Mouse (Mus musculus): ENCODE results near the gene Pde8a. TPM values are rescaled to one million over a fixed set of nuclear protein-coding genes. Genes with fewer than 3 reads are reported as not detected.
"Not testable (repeated sequence)": the region's sequence is repeated elsewhere in the genome, so short reads cannot be mapped to it uniquely, and the experiment has no call there.

The Pde8a gene
- polyA plus RNA-seq, 1 experiment from 2014 or later, result 2.5 TPM

GRCm38 (mm10) chr7:81182492-81183175 is 30.8 kb upstream of the Pde8a start:
- Histone ChIP-seq H3K9me3 (replicated peaks; ENCODE audit: control insufficient read depth, low read length) (no peaks in the 10 kb centered on the region), H3K27ac (ENCODE audit: low read length) (no peak overlapping the region), H3K9ac (ENCODE audit: low read length) (no peak overlapping the region), H3K4me1 (ENCODE audit: control insufficient read depth, insufficient read depth, low read length) (no peaks in the 10 kb centered on the region), H3K36me3 (ENCODE audit: control insufficient read depth, insufficient read depth) (no peaks in the 10 kb centered on the region), H3K4me3 (ENCODE audit: low read length) (no peak overlapping the region), H3K27me3 (ENCODE audit: control insufficient read depth, insufficient read depth, low read length) (no peaks in the 10 kb centered on the region), H3K4me2 (ENCODE audit: low read depth, low read length) (no peak overlapping the region)
- no peak for ATAC-seq (replicated peaks; ENCODE audit: extremely low read depth, insufficient read depth, low FRiP score)
- WGBS, result 81% methylated on average over 10 of the region's 10 CpGs

- no peaks in the 10 kb centered on the region for H3K36me3 ChIP-seq (ENCODE audit: control insufficient read depth, insufficient read depth)
- no peak for ATAC-seq (replicated peaks; ENCODE audit: extremely low read depth, insufficient read depth, low FRiP score)
Observed at GRCm38 (mm10) chr7:81183181-81183580, 30.2 kb upstream of the Pde8a start.

GRCm38 (mm10) chr7:81184136-81184535 is 29.3 kb upstream of the Pde8a start:
- no peaks in the 10 kb centered on the region for H3K36me3 ChIP-seq (ENCODE audit: control insufficient read depth, insufficient read depth)

More at GRCm38 (mm10) chr7:81183181-81183580, 30.2 kb upstream of the Pde8a start:
- Histone ChIP-seq H3K4me2 (ENCODE audit: low read depth, low read length) (no peak overlapping the region), H3K4me1 (ENCODE audit: control insufficient read depth, insufficient read depth, low read length) (no peaks in the 10 kb centered on the region), H3K4me3 (ENCODE audit: low read length) (no peak overlapping the region), H3K27me3 (ENCODE audit: control insufficient read depth, insufficient read depth, low read length) (no peaks in the 10 kb centered on the region), H3K9ac (ENCODE audit: low read length) (no peak overlapping the region), H3K9me3 (replicated peaks; ENCODE audit: control insufficient read depth, low read length) (no peaks in the 10 kb centered on the region), H3K27ac (ENCODE audit: low read length) (no peak overlapping the region)

GRCm38 (mm10) chr7:81184651-81185050 is 28.7 kb upstream of the Pde8a start:
- Histone ChIP-seq H3K36me3 (ENCODE audit: control insufficient read depth, insufficient read depth) (no peaks in the 10 kb centered on the region), H3K4me3 (ENCODE audit: low read length) (no peak overlapping the region), H3K4me2 (ENCODE audit: low read depth, low read length) (no peak overlapping the region), H3K9me3 (replicated peaks; ENCODE audit: control insufficient read depth, low read length) (no peaks in the 10 kb centered on the region), H3K4me1 (ENCODE audit: control insufficient read depth, insufficient read depth, low read length) (no peaks in the 10 kb centered on the region), H3K9ac (ENCODE audit: low read length) (no peak overlapping the region), H3K27ac (ENCODE audit: low read length) (no peak overlapping the region), H3K27me3 (ENCODE audit: control insufficient read depth, insufficient read depth, low read length) (no peaks in the 10 kb centered on the region)
- no peak for ATAC-seq (replicated peaks; ENCODE audit: extremely low read depth, insufficient read depth, low FRiP score)
- 71% methylated on average over 1 of the region's 1 CpGs for WGBS

More at GRCm38 (mm10) chr7:81184136-81184535, 29.3 kb upstream of the Pde8a start:
- 82% methylated on average over 2 of the region's 2 CpGs for WGBS
- Histone ChIP-seq H3K27ac (ENCODE audit: low read length) (no peak overlapping the region), H3K9me3 (replicated peaks; ENCODE audit: control insufficient read depth, low read length) (no peaks in the 10 kb centered on the region), H3K4me2 (ENCODE audit: low read depth, low read length) (no peak overlapping the region), H3K9ac (ENCODE audit: low read length) (no peak overlapping the region), H3K27me3 (ENCODE audit: control insufficient read depth, insufficient read depth, low read length) (no peaks in the 10 kb centered on the region), H3K4me1 (ENCODE audit: control insufficient read depth, insufficient read depth, low read length) (no peaks in the 10 kb centered on the region), H3K4me3 (ENCODE audit: low read length) (no peak overlapping the region)
- ATAC-seq (replicated peaks; ENCODE audit: extremely low read depth, insufficient read depth, low FRiP score), result no peak

GRCm38 (mm10) chr7:81186036-81186435 is 27.4 kb upstream of the Pde8a start:
- H3K4me1 ChIP-seq (ENCODE audit: control insufficient read depth, insufficient read depth, low read length); ATAC-seq (replicated peaks; ENCODE audit: extremely low read depth, insufficient read depth, low FRiP score); H3K9ac ChIP-seq (ENCODE audit: low read length); H3K27ac ChIP-seq (ENCODE audit: low read length); H3K9me3 ChIP-seq (replicated peaks; ENCODE audit: control insufficient read depth, low read length); H3K4me2 ChIP-seq (ENCODE audit: low read depth, low read length); H3K27me3 ChIP-seq (ENCODE audit: control insufficient read depth, insufficient read depth, low read length); H3K36me3 ChIP-seq (ENCODE audit: control insufficient read depth, insufficient read depth); H3K4me3 ChIP-seq (ENCODE audit: low read length): not testable (repeated sequence)

- Histone ChIP-seq H3K4me1 (ENCODE audit: control insufficient read depth, insufficient read depth, low read length) (no peaks in the 10 kb centered on the region), H3K36me3 (ENCODE audit: control insufficient read depth, insufficient read depth) (no peaks in the 10 kb centered on the region), H3K9ac (ENCODE audit: low read length) (no peak overlapping the region), H3K4me2 (ENCODE audit: low read depth, low read length) (no peak overlapping the region), H3K27ac (ENCODE audit: low read length) (no peak overlapping the region), H3K27me3 (ENCODE audit: control insufficient read depth, insufficient read depth, low read length) (no peaks in the 10 kb centered on the region), H3K4me3 (ENCODE audit: low read length) (no peak overlapping the region), H3K9me3 (replicated peaks; ENCODE audit: control insufficient read depth, low read length) (no peaks in the 10 kb centered on the region)
- 73% methylated on average over 9 of the region's 9 CpGs for WGBS
- no peak for ATAC-seq (replicated peaks; ENCODE audit: extremely low read depth, insufficient read depth, low FRiP score)
Observed at GRCm38 (mm10) chr7:81189180-81189579, 24.2 kb upstream of the Pde8a start.

GRCm38 (mm10) chr7:81195509-81195908 is 17.9 kb upstream of the Pde8a start:
- Histone ChIP-seq H3K4me1 (ENCODE audit: control insufficient read depth, insufficient read depth, low read length) (peaks cover 7% of the 10 kb centered on the region; the same call in 1 of the 2 replicates), H3K9ac (ENCODE audit: low read length) (no peak overlapping the region), H3K4me3 (ENCODE audit: low read length) (no peak overlapping the region), H3K9me3 (replicated peaks; ENCODE audit: control insufficient read depth, low read length) (peaks cover 5% of the 10 kb centered on the region; the same call in 1 of the 2 replicates), H3K27ac (ENCODE audit: low read length) (no peak overlapping the region), H3K4me2 (ENCODE audit: low read depth, low read length) (no peak overlapping the region), H3K36me3 (ENCODE audit: control insufficient read depth, insufficient read depth) (no peaks in the 10 kb centered on the region), H3K27me3 (ENCODE audit: control insufficient read depth, insufficient read depth, low read length) (no peaks in the 10 kb centered on the region)
- no peak for ATAC-seq (replicated peaks; ENCODE audit: extremely low read depth, insufficient read depth, low FRiP score)
- WGBS, result 24% methylated on average over 4 of the region's 4 CpGs

GRCm38 (mm10) chr7:81196796-81197195 is 16.6 kb upstream of the Pde8a start:
- H3K27ac ChIP-seq (ENCODE audit: low read length), result no peak overlapping the region
- no peak; the same call in 1 of the 2 replicates for ATAC-seq (replicated peaks; ENCODE audit: extremely low read depth, insufficient read depth, low FRiP score)
- no peak overlapping the region for H3K9ac ChIP-seq (ENCODE audit: low read length)
- peaks cover 7% of the 10 kb centered on the region; the same call in 1 of the 2 replicates for H3K4me1 ChIP-seq (ENCODE audit: control insufficient read depth, insufficient read depth, low read length)
- WGBS, result 51% methylated on average over 3 of the region's 3 CpGs
- H3K4me2 ChIP-seq (ENCODE audit: low read depth, low read length), result no peak overlapping the region
- peaks cover 5% of the 10 kb centered on the region; the same call in 1 of the 2 replicates for H3K9me3 ChIP-seq (replicated peaks; ENCODE audit: control insufficient read depth, low read length)
- H3K4me3 ChIP-seq (ENCODE audit: low read length), result no peak overlapping the region
- no peaks in the 10 kb centered on the region for H3K27me3 ChIP-seq (ENCODE audit: control insufficient read depth, insufficient read depth, low read length)
- no peaks in the 10 kb centered on the region for H3K36me3 ChIP-seq (ENCODE audit: control insufficient read depth, insufficient read depth)

- H3K9ac ChIP-seq (ENCODE audit: low read length), result no peak overlapping the region
- H3K4me1 ChIP-seq (ENCODE audit: control insufficient read depth, insufficient read depth, low read length), result peaks cover 7% of the 10 kb centered on the region; the same call in 1 of the 2 replicates
- no peaks in the 10 kb centered on the region for H3K36me3 ChIP-seq (ENCODE audit: control insufficient read depth, insufficient read depth)
- no peak overlapping the region for H3K4me2 ChIP-seq (ENCODE audit: low read depth, low read length)
- 30% methylated on average over 4 of the region's 4 CpGs for WGBS
- H3K9me3 ChIP-seq (replicated peaks; ENCODE audit: control insufficient read depth, low read length), result peaks cover 5% of the 10 kb centered on the region; the same call in 1 of the 2 replicates
- no peak overlapping the region for H3K27ac ChIP-seq (ENCODE audit: low read length)
- H3K27me3 ChIP-seq (ENCODE audit: control insufficient read depth, insufficient read depth, low read length), result no peaks in the 10 kb centered on the region
- no peak overlapping the region for H3K4me3 ChIP-seq (ENCODE audit: low read length)
- ATAC-seq (replicated peaks; ENCODE audit: extremely low read depth, insufficient read depth, low FRiP score), result no peak
Observed at GRCm38 (mm10) chr7:81198538-81198937, 14.9 kb upstream of the Pde8a start.
